In the genomic region with DNA sequence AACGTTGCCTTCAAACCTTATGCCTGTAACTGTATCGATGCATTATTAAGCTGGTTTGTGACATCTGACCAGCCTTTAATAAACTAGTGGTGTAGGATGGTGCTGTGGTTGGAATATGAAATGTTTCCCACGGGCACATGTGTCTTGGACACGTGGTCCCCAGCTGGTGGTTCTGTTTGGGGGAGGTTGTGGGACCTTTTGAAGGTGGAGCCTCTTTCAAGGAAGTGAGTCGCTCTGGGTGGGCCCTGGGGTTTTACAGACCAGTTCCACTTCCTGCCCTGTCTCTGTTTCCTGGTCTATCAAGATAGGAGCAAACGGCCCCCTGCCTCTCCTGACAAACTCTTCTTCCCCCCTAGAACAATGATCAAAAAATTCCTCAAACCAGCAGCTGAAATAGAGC, we compare ENCODE assay signal across 11 mouse cellular contexts.
DNase-seq lines count a peak whose midpoint lies in the region; ATAC-seq lines count a peak whose summit lies in the region.
"Had no signal": no experiment of that assay in that cellular context is flagged by ENCODE, and none has a peak within 500 bp of the region (broad histone marks: within the 10 kb centered on the region; RNA-seq: fewer than 3 reads in every experiment).

No protein-coding gene starts in this region.

- no peak for ATAC-seq in heart, embryonic 12.5 days (ENCODE audit: insufficient number of reproducible peaks, low FRiP score)
- ATAC-seq in monocyte, adult 5-6 weeks (replicated peaks; ENCODE audit: insufficient number of reproducible peaks, low FRiP score, low TSS enrichment, poor library complexity, severe bottlenecking) = peak; percentile 80
- ATAC-seq in hindbrain, embryonic 16.5 days = no peak

- 50% methylated on average over 6 of the region's 6 CpGs for WGBS in heart, embryonic 12.5 days
- 71% methylated on average over 6 of the region's 6 CpGs for WGBS in hindbrain, embryonic 16.5 days

- peak overlapping the region; percentile 93 for H3K27ac ChIP-seq in heart, embryonic 12.5 days (ENCODE audit: poor library complexity, severe bottlenecking)
- H3K27ac ChIP-seq in hindbrain, embryonic 16.5 days (ENCODE audit: low read depth, low read length) = no peak overlapping the region
- H3K27ac ChIP-seq: neural tube, embryonic 13.5 days had no signal

- DNase-seq in lung, postnatal 10 days = peak; percentile 44
- DNase-seq in lung, postnatal 14 days = no peak
- peak; percentile 58 to 76 for DNase-seq in thymus, postnatal 36 days
- DNase-seq in ovary, postnatal 10 days (ENCODE audit: low spot score) = no peak
- no peak for DNase-seq in Muller cell, postnatal 12 days (ENCODE audit: inconsistent ontology term)

- H3K4me1 ChIP-seq in heart, embryonic 12.5 days (replicated peaks) = peaks cover 51% of the 10 kb centered on the region
- H3K4me1 ChIP-seq in hindbrain, embryonic 16.5 days (ENCODE audit: control insufficient read depth, insufficient read depth, low read depth, low read length) = peaks cover under 1% of the 10 kb centered on the region; the same call in 1 of the 2 replicates

- no peaks in the 10 kb centered on the region for H3K9me3 ChIP-seq in heart, embryonic 12.5 days (replicated peaks)
- H3K9me3 ChIP-seq in hindbrain, embryonic 16.5 days (ENCODE audit: control insufficient read depth, low read length) = no peaks in the 10 kb centered on the region
- H3K9me3 ChIP-seq: neural tube, embryonic 13.5 days; stomach, embryonic 15.5 days had no signal

- H3K9ac ChIP-seq in heart, embryonic 12.5 days = 0 out of 2 replicates have a peak overlapping the region, but pooled peaks have one; percentile 51
- no peak overlapping the region for H3K9ac ChIP-seq in hindbrain, embryonic 16.5 days (ENCODE audit: low read depth, low read length)
- H3K9ac ChIP-seq: neural tube, embryonic 13.5 days; stomach, embryonic 15.5 days had no signal

- no peak overlapping the region for H3K4me2 ChIP-seq in heart, embryonic 12.5 days
- no peak overlapping the region for H3K4me2 ChIP-seq in hindbrain, embryonic 16.5 days (ENCODE audit: low read length)
- H3K4me2 ChIP-seq: neural tube, embryonic 13.5 days; stomach, embryonic 15.5 days had no signal

- no peaks in the 10 kb centered on the region for H3K36me3 ChIP-seq in heart, embryonic 12.5 days
- H3K36me3 ChIP-seq in hindbrain, embryonic 16.5 days (ENCODE audit: control insufficient read depth, insufficient read depth, low read length) = no peaks in the 10 kb centered on the region
- H3K36me3 ChIP-seq: neural tube, embryonic 13.5 days; stomach, embryonic 15.5 days had no signal

- no peak overlapping the region for H3K4me3 ChIP-seq in heart, embryonic 12.5 days
- no peak overlapping the region for H3K4me3 ChIP-seq in hindbrain, embryonic 16.5 days (ENCODE audit: low read length)
- H3K4me3 ChIP-seq: erythroblast, embryonic 14.5 days; neural tube, embryonic 13.5 days; stomach, embryonic 15.5 days had no signal

- H3K27me3 ChIP-seq in heart, embryonic 12.5 days (replicated peaks) = no peaks in the 10 kb centered on the region
- H3K27me3 ChIP-seq in hindbrain, embryonic 16.5 days (replicated peaks; ENCODE audit: control insufficient read depth, insufficient read depth, low read length) = no peaks in the 10 kb centered on the region
- H3K27me3 ChIP-seq: neural tube, embryonic 13.5 days; stomach, embryonic 15.5 days had no signal

Comparison
In these comparisons a context has a peak if more than half of its experiments do, and no peak if none do; other contexts are left out.
1. DNase-seq: peak in lung, postnatal 10 days (single experiment) and thymus, postnatal 36 days (2 of 2); none in lung, postnatal 14 days (single experiment), ovary, postnatal 10 days (single experiment) and Muller cell, postnatal 12 days (single experiment).